Mouse (Mus musculus): ENCODE data around the gene Ap1ar.

The Ap1ar gene

GRCm38 (mm10) chr3:127841926-127842325 is 4.6 kb upstream of the Ap1ar start:
- no peak for DNase-seq (ENCODE audit: low spot score in 2 of 2)

- DNase-seq (ENCODE audit: low spot score in 2 of 2): no peak
Observed at GRCm38 (mm10) chr3:127837972-127838644, 785 bp upstream of the Ap1ar start.

- no peak for DNase-seq (ENCODE audit: low spot score in 2 of 2)
Observed at GRCm38 (mm10) chr3:127836798-127837153, 547 bp downstream of the Ap1ar start.

GRCm38 (mm10) chr3:127835594-127835993 is 1.7 kb downstream of the Ap1ar start:
- no peak for DNase-seq (ENCODE audit: low spot score in 2 of 2)

GRCm38 (mm10) chr3:127834040-127834439 is 3.3 kb downstream of the Ap1ar start:
- DNase-seq (ENCODE audit: low spot score in 2 of 2): no peak

GRCm38 (mm10) chr3:127831079-127831478 is 6.2 kb downstream of the Ap1ar start:
- no peak for DNase-seq (ENCODE audit: low spot score in 2 of 2)

GRCm38 (mm10) chr3:127830183-127830582 is 7.1 kb downstream of the Ap1ar start:
- DNase-seq (ENCODE audit: low spot score in 2 of 2): no peak

- no peak for DNase-seq (ENCODE audit: low spot score in 2 of 2)
Observed at GRCm38 (mm10) chr3:127827123-127827522, 10.2 kb downstream of the Ap1ar start.

GRCm38 (mm10) chr3:127826503-127826902 is 10.8 kb downstream of the Ap1ar start:
- no peak for DNase-seq (ENCODE audit: low spot score in 2 of 2)

GRCm38 (mm10) chr3:127823886-127824863 is 13.1 kb downstream of the Ap1ar start:
- DNase-seq (ENCODE audit: low spot score in 2 of 2): no peak

- no peak for DNase-seq (ENCODE audit: low spot score in 2 of 2)
Observed at GRCm38 (mm10) chr3:127821209-127821608, 16.1 kb downstream of the Ap1ar start.

- no peak for DNase-seq (ENCODE audit: low spot score in 2 of 2)
Observed at GRCm38 (mm10) chr3:127820400-127820799, 16.9 kb downstream of the Ap1ar start.

GRCm38 (mm10) chr3:127818694-127819663 is 18.3 kb downstream of the Ap1ar start:
- no peak for DNase-seq (ENCODE audit: low spot score in 2 of 2)

- no peak for DNase-seq (ENCODE audit: low spot score in 2 of 2)
Observed at GRCm38 (mm10) chr3:127817120-127817683, 20.1 kb downstream of the Ap1ar start.

GRCm38 (mm10) chr3:127809103-127809502 is 28.2 kb downstream of the Ap1ar start:
- no peak for DNase-seq (ENCODE audit: low spot score in 2 of 2)

GRCm38 (mm10) chr3:127807846-127808245 is 29.5 kb downstream of the Ap1ar start:
- DNase-seq (ENCODE audit: low spot score in 2 of 2): no peak

- DNase-seq (ENCODE audit: low spot score in 2 of 2): no peak
Observed at GRCm38 (mm10) chr3:127805991-127806390, 31.3 kb downstream of the Ap1ar start.

- DNase-seq (ENCODE audit: low spot score in 2 of 2): no peak
Observed at GRCm38 (mm10) chr3:127805071-127805470, 32.3 kb downstream of the Ap1ar start.

- no peak for DNase-seq (ENCODE audit: low spot score in 2 of 2)
Observed at GRCm38 (mm10) chr3:127804439-127804838, 32.9 kb downstream of the Ap1ar start.

GRCm38 (mm10) chr3:127802814-127803213 is 34.5 kb downstream of the Ap1ar start:
- no peak for DNase-seq (ENCODE audit: low spot score in 2 of 2)

GRCm38 (mm10) chr3:127801162-127801561 is 36.2 kb downstream of the Ap1ar start:
- DNase-seq (ENCODE audit: low spot score in 2 of 2): no peak

Data from frontal cortex, postnatal 25 days (tissue).